19 mouse cellular contexts compared by ENCODE assay signal in genomic region chr12:15104876-15105275, GRCm38 (mm10).
DNase-seq lines count a peak whose midpoint lies in the region; ATAC-seq and TF ChIP-seq lines count a peak whose summit lies in the region.
"Had no signal": no experiment of that assay in that cellular context is flagged by ENCODE, and none has a peak within 500 bp of the region (broad histone marks: within the 10 kb centered on the region; RNA-seq: fewer than 3 reads in every experiment).

No protein-coding gene starts in this region.

- H3K9me3 ChIP-seq in hindbrain, embryonic 11.5 days (ENCODE audit: control insufficient read depth, low read length), result no peaks in the 10 kb centered on the region
- no peaks in the 10 kb centered on the region for H3K9me3 ChIP-seq in hindbrain, embryonic 12.5 days (replicated peaks)
- no peaks in the 10 kb centered on the region for H3K9me3 ChIP-seq in lung, embryonic 14.5 days (ENCODE audit: low read depth, low read length)
- H3K9me3 ChIP-seq in lung, postnatal 0 days (ENCODE audit: low read length), result no peaks in the 10 kb centered on the region
- H3K9me3 ChIP-seq: heart, embryonic 10.5 days; intestine, embryonic 15.5 days had no signal

- no peaks in the 10 kb centered on the region for H3K36me3 ChIP-seq in hindbrain, embryonic 11.5 days (ENCODE audit: control insufficient read depth, insufficient read depth, low read length)
- no peaks in the 10 kb centered on the region for H3K36me3 ChIP-seq in hindbrain, embryonic 12.5 days
- no peaks in the 10 kb centered on the region for H3K36me3 ChIP-seq in lung, embryonic 14.5 days (ENCODE audit: insufficient read depth)
- H3K36me3 ChIP-seq in lung, postnatal 0 days (ENCODE audit: insufficient read depth, low read length), result no peaks in the 10 kb centered on the region
- H3K36me3 ChIP-seq: heart, embryonic 10.5 days; intestine, embryonic 15.5 days had no signal

- DNase-seq in embryo, embryonic 10.5 days (ENCODE audit: low spot score), result peak; percentile 10
- no peak for DNase-seq in embryo, embryonic 9.5 days (ENCODE audit: extremely low spot score)
- DNase-seq in hindbrain, embryonic 11.5 days (ENCODE audit: low spot score), result peak; percentile 7
- peak; percentile 1 for DNase-seq in lung, embryonic 14.5 days
- DNase-seq in lung, postnatal 0 days (ENCODE audit: low spot score), result no peak
- peak; percentile 6 for DNase-seq in ZHBTc4 (ENCODE audit: low read depth, low spot score)
- no peak for DNase-seq in layer of hippocampus, adult 18-20 months (ENCODE audit: low spot score in 2 of 2)
- DNase-seq: adrenal gland, adult 2 months; adrenal gland, postnatal 25 days; cerebellum, adult 2 months; cerebellum, postnatal 10 days; gastrocnemius, postnatal 36 days; heart, adult 11 months; heart, postnatal 10 days; heart, postnatal 4 days; kidney, adult 18-20 months had no signal

- H3K4me1 ChIP-seq in hindbrain, embryonic 11.5 days (replicated peaks; ENCODE audit: control insufficient read depth, insufficient read depth, low read length), result no peaks in the 10 kb centered on the region
- no peaks in the 10 kb centered on the region for H3K4me1 ChIP-seq in hindbrain, embryonic 12.5 days
- H3K4me1 ChIP-seq in lung, embryonic 14.5 days (ENCODE audit: insufficient read depth), result no peaks in the 10 kb centered on the region
- no peaks in the 10 kb centered on the region for H3K4me1 ChIP-seq in lung, postnatal 0 days (ENCODE audit: insufficient read depth, low read depth, low read length)
- H3K4me1 ChIP-seq: heart, embryonic 10.5 days; intestine, embryonic 15.5 days had no signal

- no peaks in the 10 kb centered on the region for H3K27me3 ChIP-seq in hindbrain, embryonic 11.5 days (ENCODE audit: control insufficient read depth, insufficient read depth, low read length)
- no peaks in the 10 kb centered on the region for H3K27me3 ChIP-seq in hindbrain, embryonic 12.5 days
- H3K27me3 ChIP-seq in lung, embryonic 14.5 days (ENCODE audit: insufficient read depth, low read length), result no peaks in the 10 kb centered on the region
- no peaks in the 10 kb centered on the region for H3K27me3 ChIP-seq in lung, postnatal 0 days (replicated peaks; ENCODE audit: insufficient read depth, low read length)
- H3K27me3 ChIP-seq: intestine, embryonic 15.5 days had no signal

- no peak for TF ChIP-seq CTCF in lung, embryonic 14.5 days (IDR thresholded peaks at IDR 0.05; ENCODE audit: low read depth)
- no peak for TF ChIP-seq CTCF in lung, postnatal 0 days (IDR thresholded peaks at IDR 0.05)

- WGBS in hindbrain, embryonic 11.5 days, result 87% methylated on average over 2 of the region's 2 CpGs
- WGBS in hindbrain, embryonic 12.5 days, result 80% methylated on average over 2 of the region's 2 CpGs
- WGBS in lung, embryonic 14.5 days, result 58% methylated on average over 2 of the region's 2 CpGs
- 73% methylated on average over 2 of the region's 2 CpGs for WGBS in lung, postnatal 0 days

- no peak overlapping the region for H3K4me2 ChIP-seq in hindbrain, embryonic 11.5 days (replicated peaks; ENCODE audit: low read depth, low read length)
- H3K4me2 ChIP-seq in hindbrain, embryonic 12.5 days (replicated peaks), result no peak overlapping the region
- H3K4me2 ChIP-seq in lung, embryonic 14.5 days, result no peak overlapping the region
- H3K4me2 ChIP-seq in lung, postnatal 0 days (replicated peaks; ENCODE audit: low read depth, low read length), result no peak overlapping the region
- H3K4me2 ChIP-seq: intestine, embryonic 15.5 days had no signal

- no peak for ATAC-seq in hindbrain, embryonic 11.5 days (ENCODE audit: low FRiP score)
- no peak for ATAC-seq in hindbrain, embryonic 12.5 days (ENCODE audit: low FRiP score)
- no peak for ATAC-seq in lung, embryonic 14.5 days (ENCODE audit: insufficient read depth)
- ATAC-seq in lung, postnatal 0 days, result no peak
- ATAC-seq: intestine, embryonic 15.5 days had no signal

- H3K4me3 ChIP-seq in hindbrain, embryonic 11.5 days (ENCODE audit: low read depth, low read length), result no peak overlapping the region
- no peak overlapping the region for H3K4me3 ChIP-seq in hindbrain, embryonic 12.5 days
- H3K4me3 ChIP-seq in lung, embryonic 14.5 days (ENCODE audit: low read depth, low read length), result no peak overlapping the region
- H3K4me3 ChIP-seq in lung, postnatal 0 days (ENCODE audit: low read depth, low read length), result no peak overlapping the region
- H3K4me3 ChIP-seq: heart, embryonic 10.5 days; intestine, embryonic 15.5 days had no signal

- TF ChIP-seq EP300 in lung, postnatal 0 days (IDR thresholded peaks at IDR 0.05), result no peak

- H3K9ac ChIP-seq in hindbrain, embryonic 11.5 days (ENCODE audit: low read depth, low read length), result no peak overlapping the region
- no peak overlapping the region for H3K9ac ChIP-seq in hindbrain, embryonic 12.5 days
- H3K9ac ChIP-seq in lung, embryonic 14.5 days, result no peak overlapping the region
- no peak overlapping the region for H3K9ac ChIP-seq in lung, postnatal 0 days (replicated peaks; ENCODE audit: low read depth)
- H3K9ac ChIP-seq: intestine, embryonic 15.5 days had no signal

- H3K27ac ChIP-seq in hindbrain, embryonic 11.5 days (ENCODE audit: low read depth, low read length), result no peak overlapping the region
- H3K27ac ChIP-seq in hindbrain, embryonic 12.5 days, result no peak overlapping the region
- H3K27ac ChIP-seq in lung, embryonic 14.5 days (ENCODE audit: low read depth), result no peak overlapping the region
- no peak overlapping the region for H3K27ac ChIP-seq in lung, postnatal 0 days (ENCODE audit: low read length)
- H3K27ac ChIP-seq: heart, embryonic 10.5 days; intestine, embryonic 15.5 days had no signal

Comparison
In these comparisons a context has a peak if more than half of its experiments do, and no peak if none do; other contexts are left out.
1. DNase-seq: peak in embryo, embryonic 10.5 days (single experiment), hindbrain, embryonic 11.5 days (single experiment), lung, embryonic 14.5 days (single experiment) and ZHBTc4 (single experiment); none in embryo, embryonic 9.5 days (single experiment), lung, postnatal 0 days (single experiment) and layer of hippocampus, adult 18-20 months (0 of 2).